Mouse (Mus musculus): Measurements from ENCODE around the gene Arglu1.

- no peak for TF ChIP-seq GATA1 (IDR thresholded peaks at IDR 0.05; ENCODE audit: low read length)
- no peak for TF ChIP-seq TAL1 (IDR thresholded peaks at IDR 0.05; ENCODE audit: low read length)
These were observed 43.5 kb upstream of the Arglu1 start for GRCm38 (mm10) chr8:8733804-8734203.
